Comparison of ENCODE assay signal across 18 mouse cellular contexts in the genomic region with DNA sequence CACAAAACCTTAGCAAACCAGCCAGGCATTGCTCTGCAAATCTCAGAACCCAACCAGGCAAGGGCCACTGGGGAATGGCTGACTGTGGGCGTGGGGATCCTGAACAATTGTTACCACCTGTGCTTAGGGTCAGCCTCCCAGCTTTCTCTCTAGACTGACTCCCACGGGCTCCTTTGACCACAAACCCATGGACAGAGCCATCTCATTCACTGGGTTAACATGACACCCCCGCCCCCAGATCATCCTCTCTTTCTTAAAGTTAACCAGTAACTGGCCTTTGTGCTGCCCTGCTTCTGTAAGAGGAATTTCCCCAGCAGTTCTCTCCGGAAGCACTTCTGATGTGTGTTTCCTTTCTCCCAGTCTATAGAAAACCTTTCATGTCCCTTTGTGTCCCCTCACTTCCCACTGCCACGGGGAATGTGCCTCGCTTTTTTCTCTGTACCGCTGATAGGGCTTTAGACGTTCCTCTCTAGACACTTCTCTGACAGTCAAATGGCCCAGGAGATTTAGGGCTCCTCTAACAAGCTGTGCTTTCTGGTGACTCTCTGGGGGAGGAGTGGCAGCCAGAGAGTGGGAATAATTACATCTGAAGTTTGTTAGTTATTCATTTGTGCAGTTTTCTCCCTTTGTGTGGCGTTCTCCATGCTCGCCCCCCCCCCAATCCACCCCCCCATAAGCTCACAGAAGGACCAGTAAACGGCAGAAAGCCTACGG.
DNase-seq lines count a peak whose midpoint lies in the region; ATAC-seq and TF ChIP-seq lines count a peak whose summit lies in the region.
"Had no signal": no experiment of that assay in that cellular context is flagged by ENCODE, and none has a peak within 500 bp of the region (broad histone marks: within the 10 kb centered on the region; RNA-seq: fewer than 3 reads in every experiment).

No protein-coding gene starts in this region.

- no peaks in the 10 kb centered on the region for H3K9me3 ChIP-seq in kidney, embryonic 15.5 days (replicated peaks)
- H3K9me3 ChIP-seq: G1E; limb, embryonic 15.5 days; midbrain, embryonic 15.5 days had no signal

- peaks cover 5% of the 10 kb centered on the region; the same call in 1 of the 2 replicates for H3K4me1 ChIP-seq in kidney, adult 2 months (ENCODE audit: control insufficient read depth, insufficient read depth, low read length)
- peaks cover 26% of the 10 kb centered on the region for H3K4me1 ChIP-seq in kidney, embryonic 15.5 days
- H3K4me1 ChIP-seq: limb, embryonic 15.5 days had no signal

- TF ChIP-seq CTCF in kidney, adult 2 months (conservative IDR thresholded peaks at IDR 0.05; ENCODE audit: insufficient read depth, insufficient read length, low read depth, low read length), result no peak

- WGBS in kidney, adult 2 months, result 23% methylated on average over 12 of the region's 12 CpGs
- 11% methylated on average over 12 of the region's 12 CpGs for WGBS in kidney, embryonic 15.5 days

- H3K9ac ChIP-seq in kidney, embryonic 15.5 days, result no peak overlapping the region
- H3K9ac ChIP-seq: limb, embryonic 15.5 days; lung, embryonic 14.5 days; midbrain, embryonic 15.5 days had no signal

- H3K4me3 ChIP-seq in kidney, adult 2 months (ENCODE audit: insufficient read depth, low read depth, low read length), result no peak overlapping the region
- no peak overlapping the region for H3K4me3 ChIP-seq in kidney, embryonic 15.5 days (replicated peaks)
- H3K4me3 ChIP-seq: layer of hippocampus, adult 2 months; limb, embryonic 15.5 days; midbrain, embryonic 15.5 days had no signal

- intact Hi-C loops in left cerebral cortex, postnatal 25 days (cut with DNase I), result no loop called here

- H3K27me3 ChIP-seq in kidney, adult 2 months (replicated peaks; ENCODE audit: control insufficient read depth, insufficient read depth, low read length), result no peaks in the 10 kb centered on the region
- peaks cover 8% of the 10 kb centered on the region; the same call in 1 of the 2 replicates for H3K27me3 ChIP-seq in kidney, embryonic 15.5 days

- H3K4me2 ChIP-seq in kidney, embryonic 15.5 days, result peak overlapping the region; percentile 35
- H3K4me2 ChIP-seq: heart, embryonic 11.5 days; limb, embryonic 15.5 days; lung, embryonic 14.5 days; midbrain, embryonic 15.5 days had no signal

- H3K36me3 ChIP-seq in kidney, adult 2 months (ENCODE audit: control insufficient read depth, insufficient read depth, low read length), result no peaks in the 10 kb centered on the region
- no peaks in the 10 kb centered on the region for H3K36me3 ChIP-seq in kidney, embryonic 15.5 days
- H3K36me3 ChIP-seq: G1E; limb, embryonic 15.5 days; midbrain, embryonic 15.5 days had no signal

- DNase-seq in kidney, adult 2 months, result peak; percentile 40
- no peak for DNase-seq in kidney, adult 18-20 months
- DNase-seq in kidney, postnatal 4 days, result peak; percentile 57 to 74
- peak; percentile 37 for DNase-seq in yolk sac, embryonic 10.5 days (ENCODE audit: low spot score)
- no peak for DNase-seq in left cerebral cortex, postnatal 25 days (ENCODE audit: low spot score in 2 of 2)
- no peak for DNase-seq in heart, adult 18-20 months
- DNase-seq: cerebellum, adult 11-12 months; cerebellum, postnatal 36 days; gastrocnemius, postnatal 14 days; heart, postnatal 36 days; lung, embryonic 14.5 days; thymus, postnatal 4 days had no signal

- peak; percentile 87 for ATAC-seq in kidney, embryonic 15.5 days (replicated peaks; ENCODE audit: low FRiP score)
- ATAC-seq: midbrain, embryonic 15.5 days had no signal

- no peak overlapping the region for H3K27ac ChIP-seq in kidney, adult 2 months (ENCODE audit: insufficient read depth, low read depth, low read length)
- peak overlapping the region; percentile 87 for H3K27ac ChIP-seq in kidney, embryonic 15.5 days
- H3K27ac ChIP-seq: layer of hippocampus, adult 2 months; limb, embryonic 15.5 days; midbrain, embryonic 15.5 days had no signal

- no peak for TF ChIP-seq POLR2A in kidney, adult 2 months (IDR thresholded peaks at IDR 0.05; ENCODE audit: low read depth, low read length)

Comparison
In these comparisons a context has a peak if more than half of its experiments do, and no peak if none do; other contexts are left out.
1. DNase-seq: peak in kidney, adult 2 months (single experiment), kidney, postnatal 4 days (2 of 2) and yolk sac, embryonic 10.5 days (single experiment); none in kidney, adult 18-20 months (single experiment), left cerebral cortex, postnatal 25 days (0 of 2) and heart, adult 18-20 months (0 of 2).